Mouse (Mus musculus) telencephalon, adult 2 months (tissue): ENCODE measurements at regions not wholly inside any gene's neighbourhood (a gene's known extent, or its start where the extent isn't known, plus 50 kb on each side); places are given as distances from the start of the nearest gene placed in this dataset.

Experiments used
- DNase-seq: peaks from one replicate; pipeline ENCODE4 v3.0.0-alpha.2; 2011; ENCODE audit warnings: low read depth, low spot score

- DNase-seq, result no peak
Measured at GRCm38 (mm10) chr9:43930037-43930404, 113.2 kb upstream of the Thy1 start.

DNA sequence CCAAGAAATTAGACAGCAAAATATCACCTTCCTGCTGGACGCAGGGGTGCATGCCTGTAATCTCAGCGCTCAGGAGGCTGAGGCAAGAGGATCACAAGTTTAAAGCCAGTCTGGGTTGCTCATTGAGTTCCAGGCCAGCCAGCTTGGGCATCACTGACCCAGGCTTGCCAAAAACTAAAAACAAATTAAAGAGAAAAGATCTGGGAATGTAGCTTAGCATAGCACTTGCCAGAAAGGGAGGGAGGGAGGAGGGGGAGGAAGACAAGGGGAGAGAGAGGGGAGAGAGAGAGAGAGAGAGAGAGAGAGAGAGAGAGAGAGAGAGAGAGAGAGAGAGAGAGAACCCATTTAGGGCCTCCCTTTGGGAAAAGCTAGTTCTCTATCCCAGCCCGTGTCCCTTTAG, 112.7 kb upstream of the Thy1 start:
- no peak for DNase-seq

DNA sequence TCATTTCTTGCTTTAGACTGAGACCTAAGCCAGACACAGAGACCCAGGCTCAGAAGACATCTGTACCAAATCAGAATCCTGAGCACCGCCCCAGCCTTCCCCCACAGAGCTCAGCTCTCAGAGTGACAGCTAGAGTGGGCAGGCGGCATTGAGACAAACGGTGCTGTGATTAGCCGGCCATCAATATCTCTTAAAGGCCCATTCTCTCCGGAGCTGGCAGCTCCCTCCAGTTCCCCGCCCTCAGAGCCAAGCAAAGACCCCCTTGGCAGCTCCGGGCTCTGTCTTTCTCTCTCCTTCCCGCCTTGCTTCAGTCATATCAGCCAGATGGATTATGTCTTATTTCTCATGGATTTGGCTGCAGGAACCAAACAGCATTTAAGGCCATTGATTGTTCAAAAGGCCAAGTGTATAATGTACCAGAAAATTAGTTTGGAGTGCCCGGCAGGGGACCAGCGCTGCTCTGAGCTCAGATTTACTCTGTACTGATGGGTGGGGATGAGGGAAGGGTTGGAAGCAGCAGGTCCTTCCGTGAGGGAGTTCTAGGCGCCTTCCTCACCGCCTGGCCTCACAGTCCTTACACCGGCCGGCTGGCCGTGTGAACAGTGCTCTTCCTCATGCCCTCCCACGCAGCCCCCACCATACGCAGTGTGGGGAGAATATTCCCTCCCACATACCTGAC, 109.0 kb upstream of the Thy1 start:
- no peak for DNase-seq

- DNase-seq, result no peak
Measured at GRCm38 (mm10) chr9:43934691-43935064, 108.5 kb upstream of the Thy1 start.

GRCm38 (mm10) chr9:43939336-43939735, 103.8 kb upstream of the Thy1 start:
- no peak for DNase-seq

- DNase-seq, result no peak
Measured at GRCm38 (mm10) chr9:43942147-43942546, 101.0 kb upstream of the Thy1 start.

GRCm38 (mm10) chr9:43943522-43943921, 99.7 kb upstream of the Thy1 start:
- DNase-seq, result no peak

- DNase-seq, result no peak
Measured at GRCm38 (mm10) chr9:43944816-43945741, 98.1 kb upstream of the Thy1 start.

- no peak for DNase-seq
Measured at GRCm38 (mm10) chr9:43945997-43946649, 97.1 kb upstream of the Thy1 start.

DNA sequence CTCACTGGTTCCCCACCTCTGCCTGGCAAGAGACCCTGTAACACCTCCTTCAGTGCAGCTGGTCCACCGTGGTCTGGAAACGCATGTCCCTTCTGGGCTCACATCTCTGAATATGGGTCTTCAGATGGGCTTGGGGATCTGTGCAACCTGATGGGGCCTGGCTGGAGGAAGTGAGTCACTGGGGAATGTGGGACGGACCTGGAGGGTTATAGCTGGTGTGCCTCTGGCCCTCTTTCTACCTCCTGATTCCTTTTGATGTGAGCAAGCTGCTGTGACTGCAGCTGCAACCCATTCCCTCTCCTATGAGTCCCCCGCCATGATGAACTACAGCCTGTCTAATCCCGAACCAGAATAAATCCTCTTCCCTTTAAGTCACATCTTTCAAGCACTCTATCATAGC, 96.1 kb upstream of the Thy1 start:
- no peak for DNase-seq

DNA sequence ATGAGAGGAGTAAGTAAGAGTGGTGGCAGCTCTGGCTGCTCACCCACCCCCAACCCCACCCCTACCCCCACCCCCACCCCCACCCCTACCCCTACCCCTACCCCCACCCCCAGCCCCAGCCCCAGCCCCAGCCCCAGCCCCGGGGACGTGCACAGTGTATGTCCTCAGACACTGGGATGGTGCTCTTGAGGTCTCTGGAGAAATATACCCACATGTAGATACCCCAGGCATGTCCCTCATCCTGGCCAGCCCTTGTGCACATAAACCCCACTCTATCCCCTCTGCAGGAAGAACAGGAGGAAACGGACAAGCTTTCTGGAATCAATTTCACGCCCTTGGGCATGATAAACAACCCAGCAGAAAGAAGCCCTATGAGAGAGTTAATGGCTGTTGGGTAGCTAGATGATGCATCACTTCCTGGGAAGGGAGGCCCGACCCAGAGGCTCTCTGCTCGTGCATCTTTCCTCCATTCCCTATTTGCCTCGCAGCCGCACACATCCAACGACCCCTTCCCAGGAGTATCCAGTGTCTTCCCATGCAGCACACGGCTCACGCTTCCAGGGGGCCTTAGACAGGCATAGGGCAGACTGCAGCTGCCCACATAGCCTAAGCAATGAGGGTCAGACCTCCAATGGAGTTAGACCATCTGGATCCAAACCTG, 95.6 kb upstream of the Thy1 start:
- no peak for DNase-seq

DNA sequence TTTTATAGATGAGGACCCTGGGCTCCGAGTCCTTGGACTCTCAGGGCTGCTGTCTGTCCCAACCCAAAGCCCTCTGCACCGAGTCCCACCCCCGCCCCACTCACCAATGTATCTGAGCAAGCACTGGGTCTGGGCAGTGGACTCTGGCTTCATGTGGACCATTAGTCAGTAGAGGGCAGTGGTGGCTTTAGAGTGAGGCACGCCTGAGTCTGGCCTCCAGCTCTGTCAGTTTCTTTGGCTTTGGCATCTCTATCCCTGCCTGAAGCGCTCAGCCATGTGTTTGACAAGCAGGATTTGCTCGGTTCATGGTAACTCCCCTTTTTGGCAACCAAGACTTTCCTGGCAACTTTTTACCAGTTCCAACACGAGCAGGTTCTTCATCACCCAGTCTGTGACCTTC, 90.1 kb upstream of the Thy1 start:
- DNase-seq, result no peak

DNA sequence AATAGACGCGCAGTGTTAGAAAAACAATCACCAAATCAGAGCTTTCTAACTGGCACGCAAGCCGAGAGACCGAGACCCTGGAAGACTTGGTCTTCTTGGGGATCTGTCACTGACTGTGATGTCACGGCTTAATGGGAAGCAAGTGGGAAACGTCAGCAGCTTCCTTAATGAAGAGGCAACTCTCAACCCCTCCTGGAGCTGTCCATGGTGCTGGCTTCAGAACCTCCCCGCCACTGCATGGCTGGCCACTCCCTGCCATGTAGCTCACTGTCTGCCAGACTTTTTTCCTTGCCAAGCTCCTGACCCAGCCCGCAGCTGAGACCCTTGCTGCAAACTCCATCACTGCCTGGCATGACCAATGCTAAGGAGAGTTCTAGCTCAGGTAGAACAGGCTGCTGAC, 83.6 kb upstream of the Thy1 start:
- DNase-seq, result no peak

GRCm38 (mm10) chr9:43961431-43961830, 81.8 kb upstream of the Thy1 start:
- DNase-seq, result no peak

GRCm38 (mm10) chr9:43965171-43965570, 78.0 kb upstream of the Thy1 start:
- DNase-seq, result no peak

DNA sequence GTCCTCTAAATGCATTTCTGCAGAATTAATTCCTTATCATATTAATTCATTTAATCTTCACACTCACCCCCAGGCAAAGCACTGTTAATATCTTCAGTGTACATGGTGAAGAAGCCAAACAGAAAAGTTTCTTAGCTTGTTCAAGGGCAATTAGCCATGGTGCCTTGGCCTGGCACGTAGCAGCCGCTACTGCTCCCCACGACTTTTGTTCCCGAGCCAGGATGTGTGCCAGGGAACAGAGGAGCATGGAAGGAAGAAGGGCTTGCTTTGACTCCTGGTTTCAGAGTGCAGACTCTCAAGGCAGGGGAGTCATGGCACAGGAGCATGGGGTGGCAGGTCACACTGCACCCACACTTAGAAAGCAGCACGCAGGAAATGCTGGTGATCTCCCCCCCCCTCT, 77.4 kb upstream of the Thy1 start:
- no peak for DNase-seq

- DNase-seq, result no peak
Measured at GRCm38 (mm10) chr9:43970043-43970795, 73.0 kb upstream of the Thy1 start.

DNA sequence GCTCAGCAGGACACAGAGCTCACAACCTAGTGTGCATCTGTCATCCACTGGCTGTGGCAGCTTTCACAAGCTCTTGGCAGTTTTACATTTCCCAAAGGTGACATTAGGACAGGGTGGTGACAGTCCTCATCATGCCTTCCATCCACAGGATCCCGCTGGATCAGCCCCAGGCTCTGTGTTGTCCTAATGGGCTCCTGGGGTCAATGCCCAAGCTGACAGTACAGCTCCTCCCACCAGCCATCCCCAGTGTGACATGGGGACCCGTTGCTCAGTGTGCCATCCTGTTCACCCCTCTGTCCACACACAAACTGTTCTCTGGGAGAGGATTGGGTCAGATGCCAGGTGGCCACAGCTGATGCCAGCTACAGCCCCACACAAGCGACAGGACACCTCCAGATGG, 72.3 kb upstream of the Thy1 start:
- no peak for DNase-seq

GRCm38 (mm10) chr9:43972290-43972689, 70.9 kb upstream of the Thy1 start:
- DNase-seq, result peak; percentile 23

- DNase-seq, result no peak
Measured at GRCm38 (mm10) chr9:43975405-43975804, 67.8 kb upstream of the Thy1 start.

DNA sequence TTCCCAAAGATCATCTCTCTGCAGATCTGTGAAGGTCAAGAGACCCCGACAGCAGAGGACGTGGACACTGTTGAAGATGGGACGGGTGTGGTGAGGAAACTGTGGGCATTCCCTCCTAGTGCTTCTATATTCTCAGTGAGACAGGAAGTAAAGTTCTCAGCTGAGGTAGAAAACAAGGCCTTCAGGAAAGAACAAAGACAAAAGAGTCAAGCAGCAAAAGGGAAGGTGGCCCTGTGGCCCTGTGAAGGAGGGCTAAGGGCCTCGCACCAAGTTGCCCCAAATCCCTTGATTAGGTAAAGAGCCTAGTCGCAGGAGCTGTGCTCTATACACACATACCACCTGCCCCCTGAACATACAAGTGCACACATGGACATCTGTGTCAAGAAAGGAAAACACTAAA, 66.8 kb upstream of the Thy1 start:
- no peak for DNase-seq
